Mouse (Mus musculus) heart, embryonic 11.5 days (tissue): ENCODE data around the gene Zic4. TPM values are rescaled to one million over a fixed set of nuclear protein-coding genes. Genes with fewer than 3 reads are reported as not detected.
A peak's percentile ranks its signal among the peaks of the same experiment; 100 is the strongest.

ENCODE experiments used
- ATAC-seq: fragments of 200-750 bp; cut with Nextera tagmentation; replicated peaks from 2 replicates; pipeline ENCODE4 v1.8.0; 2017; ENCODE audit warnings: moderate library complexity; ENCODE audit not compliant: insufficient number of reproducible peaks, low FRiP score, low TSS enrichment
- H3K27ac ChIP-seq: fragments of 300-500 bp; sonication (generic); 2 replicates; pipeline ENCODE4 v1.5.1; 2014; ENCODE audit warnings: mild to moderate bottlenecking, low read depth, low read length
- H3K27me3 ChIP-seq: fragments of 300-500 bp; sonication (generic); 2 replicates; pipeline ENCODE4 v1.6.1; 2014; ENCODE audit warnings: mild to moderate bottlenecking, low read length, mixed read lengths; ENCODE audit not compliant: control insufficient read depth, insufficient read depth
- H3K36me3 ChIP-seq: fragments of 300-500 bp; sonication (generic); 2 replicates; pipeline ENCODE4 v1.6.1; 2014; ENCODE audit warnings: mild to moderate bottlenecking, low read length, moderate library complexity, mixed read lengths; ENCODE audit not compliant: control insufficient read depth, insufficient read depth
- H3K4me1 ChIP-seq: fragments of 300-500 bp; sonication (generic); 2 replicates; pipeline ENCODE4 v1.6.1; 2014; ENCODE audit warnings: low read length; ENCODE audit not compliant: control insufficient read depth, insufficient read depth
- H3K4me2 ChIP-seq: fragments of 300-500 bp; sonication (generic); 2 replicates; pipeline ENCODE4 v1.6.1; 2014; ENCODE audit warnings: mild to moderate bottlenecking, moderate library complexity
- H3K4me3 ChIP-seq: fragments of 300-500 bp; sonication (generic); 2 replicates; pipeline ENCODE4 v1.5.1; 2014; ENCODE audit warnings: low read depth, low read length
- H3K9ac ChIP-seq: fragments of 300-500 bp; sonication (generic); 2 replicates; pipeline ENCODE4 v1.6.1; 2014; ENCODE audit warnings: mild to moderate bottlenecking, low read depth, low read length, moderate library complexity
- H3K9me3 ChIP-seq: fragments of 300-500 bp; sonication (generic); replicated peaks from 2 replicates; pipeline ENCODE4 v1.6.1; 2016; ENCODE audit warnings: low read length; ENCODE audit not compliant: control insufficient read depth
- WGBS: fragments of 180-500 bp; shearing (Covaris S2); extraction: QIAGEN DNeasy Blood & Tissue Kit; methylation state at CpG from one replicate; pipeline ENCODE4 v1.1.7; 2014; ENCODE audit not compliant: insufficient replicate concordance; 5-methylcytosine and 5-hydroxymethylcytosine counted together
- polyA plus RNA-seq: library from polyadenylated mRNA; unstranded; fragments of >200 nt; fragmentation: Nextera tagmentation; extraction: Ambion mirVana; gene quantifications from 2 replicates; pipeline ENCODE4 v1.2.1, GENCODE M21; 2014

Zic4 gene
- 0.23 TPM in 1 of 2 replicates, not detected in the other for polyA plus RNA-seq

- Histone ChIP-seq H3K4me2 (peak within 1 kb of the TSS; percentile 57), H3K27ac (no peak within 1 kb of the TSS), H3K27me3 (peaks cover 75% of the 10 kb centered on the region), H3K4me1 (peaks cover 3% of the 10 kb centered on the region; the same call in 1 of the 2 replicates), H3K9ac (no peak within 1 kb of the TSS), H3K36me3 (no peaks in the 10 kb centered on the region), H3K9me3 (no peaks in the 10 kb centered on the region), H3K4me3 (peak within 1 kb of the TSS; percentile 41)
- WGBS, result under 1% methylated on average over 44 of the region's 45 CpGs
- 0 out of 2 replicates have a peak, but pooled peaks have one; percentile 24 for ATAC-seq
These were observed at the start of gene Zic4 for GRCm38 (mm10) chr9:91361856-91362601. Gene Zic4, plus strand, starts transcription at chr9:91362413.

GRCm38 (mm10) chr9:91347591-91347990 is 14.6 kb upstream of the Zic4 start:
- WGBS, result 64% methylated on average over 2 of the region's 2 CpGs
- H3K27me3 ChIP-seq, result peaks cover 30% of the 10 kb centered on the region
- no peak for ATAC-seq

GRCm38 (mm10) chr9:91348746-91349145 is 13.5 kb upstream of the Zic4 start:
- Histone ChIP-seq H3K4me3 (no peak overlapping the region), H3K36me3 (no peaks in the 10 kb centered on the region), H3K27me3 (peaks cover 40% of the 10 kb centered on the region), H3K27ac (no peak overlapping the region), H3K4me2 (no peak overlapping the region), H3K9ac (no peak overlapping the region), H3K4me1 (no peaks in the 10 kb centered on the region), H3K9me3 (no peaks in the 10 kb centered on the region)
- no peak for ATAC-seq
- WGBS, result 33% methylated on average over 1 of the region's 1 CpGs

More at GRCm38 (mm10) chr9:91347591-91347990, 14.6 kb upstream of the Zic4 start:
- Histone ChIP-seq H3K4me3 (no peak overlapping the region), H3K9ac (no peak overlapping the region), H3K4me2 (no peak overlapping the region), H3K36me3 (no peaks in the 10 kb centered on the region), H3K4me1 (no peaks in the 10 kb centered on the region), H3K9me3 (no peaks in the 10 kb centered on the region), H3K27ac (no peak overlapping the region)

- peaks cover 55% of the 10 kb centered on the region for H3K27me3 ChIP-seq
- WGBS, result 3% methylated on average over 16 of the region's 16 CpGs
- H3K9me3 ChIP-seq, result no peaks in the 10 kb centered on the region
- H3K36me3 ChIP-seq, result no peaks in the 10 kb centered on the region
- no peak overlapping the region for H3K9ac ChIP-seq
- H3K27ac ChIP-seq, result no peak overlapping the region
- no peak overlapping the region for H3K4me2 ChIP-seq
- no peaks in the 10 kb centered on the region for H3K4me1 ChIP-seq
- ATAC-seq, result no peak
- H3K4me3 ChIP-seq, result no peak overlapping the region
These were observed 11.9 kb upstream of the Zic4 start for GRCm38 (mm10) chr9:91350211-91350791.

GRCm38 (mm10) chr9:91350861-91351291 is 11.3 kb upstream of the Zic4 start:
- ATAC-seq, result no peak
- Histone ChIP-seq H3K27me3 (peaks cover 60% of the 10 kb centered on the region), H3K4me3 (no peak overlapping the region), H3K9me3 (no peaks in the 10 kb centered on the region), H3K9ac (no peak overlapping the region), H3K4me1 (no peaks in the 10 kb centered on the region), H3K4me2 (no peak overlapping the region), H3K36me3 (no peaks in the 10 kb centered on the region), H3K27ac (no peak overlapping the region)
- WGBS, result 1% methylated on average over 14 of the region's 14 CpGs

- ATAC-seq, result no peak
These were observed 10.9 kb upstream of the Zic4 start for GRCm38 (mm10) chr9:91351361-91351760.

GRCm38 (mm10) chr9:91351961-91352411 is 10.2 kb upstream of the Zic4 start:
- H3K9me3 ChIP-seq, result no peaks in the 10 kb centered on the region
- H3K4me3 ChIP-seq, result no peak overlapping the region
- H3K36me3 ChIP-seq, result no peaks in the 10 kb centered on the region
- no peaks in the 10 kb centered on the region for H3K4me1 ChIP-seq
- no peak for ATAC-seq
- no peak overlapping the region for H3K4me2 ChIP-seq
- H3K9ac ChIP-seq, result no peak overlapping the region
- no peak overlapping the region for H3K27ac ChIP-seq
- peaks cover 71% of the 10 kb centered on the region for H3K27me3 ChIP-seq
- 1% methylated on average over 13 of the region's 13 CpGs for WGBS

More at GRCm38 (mm10) chr9:91351361-91351760, 10.9 kb upstream of the Zic4 start:
- Histone ChIP-seq H3K27ac (no peak overlapping the region), H3K4me1 (no peaks in the 10 kb centered on the region), H3K9me3 (no peaks in the 10 kb centered on the region), H3K4me2 (no peak overlapping the region), H3K36me3 (no peaks in the 10 kb centered on the region), H3K4me3 (no peak overlapping the region), H3K27me3 (peaks cover 65% of the 10 kb centered on the region), H3K9ac (no peak overlapping the region)
- WGBS, result 3% methylated on average over 5 of the region's 5 CpGs

GRCm38 (mm10) chr9:91352786-91353185 is 9.4 kb upstream of the Zic4 start:
- no peaks in the 10 kb centered on the region for H3K36me3 ChIP-seq
- H3K4me1 ChIP-seq, result no peaks in the 10 kb centered on the region
- H3K4me2 ChIP-seq, result no peak overlapping the region
- no peak for ATAC-seq
- H3K4me3 ChIP-seq, result no peak overlapping the region
- H3K9ac ChIP-seq, result no peak overlapping the region
- H3K27ac ChIP-seq, result no peak overlapping the region
- WGBS, result under 1% methylated on average over 15 of the region's 15 CpGs
- no peaks in the 10 kb centered on the region for H3K9me3 ChIP-seq
- peaks cover 74% of the 10 kb centered on the region for H3K27me3 ChIP-seq
